Mouse (Mus musculus): ENCODE data around the gene Ttll5. TPM values are rescaled to one million over a fixed set of nuclear protein-coding genes. Genes with fewer than 3 reads are reported as not detected.
A peak's percentile ranks its signal among the peaks of the same experiment; 100 is the strongest.

Ttll5 gene
- 11.9 and 16.1 TPM in 2 replicates for polyA plus RNA-seq (2014; fragmentation: Nextera tagmentation; extraction: Ambion mirVana)

DNA sequence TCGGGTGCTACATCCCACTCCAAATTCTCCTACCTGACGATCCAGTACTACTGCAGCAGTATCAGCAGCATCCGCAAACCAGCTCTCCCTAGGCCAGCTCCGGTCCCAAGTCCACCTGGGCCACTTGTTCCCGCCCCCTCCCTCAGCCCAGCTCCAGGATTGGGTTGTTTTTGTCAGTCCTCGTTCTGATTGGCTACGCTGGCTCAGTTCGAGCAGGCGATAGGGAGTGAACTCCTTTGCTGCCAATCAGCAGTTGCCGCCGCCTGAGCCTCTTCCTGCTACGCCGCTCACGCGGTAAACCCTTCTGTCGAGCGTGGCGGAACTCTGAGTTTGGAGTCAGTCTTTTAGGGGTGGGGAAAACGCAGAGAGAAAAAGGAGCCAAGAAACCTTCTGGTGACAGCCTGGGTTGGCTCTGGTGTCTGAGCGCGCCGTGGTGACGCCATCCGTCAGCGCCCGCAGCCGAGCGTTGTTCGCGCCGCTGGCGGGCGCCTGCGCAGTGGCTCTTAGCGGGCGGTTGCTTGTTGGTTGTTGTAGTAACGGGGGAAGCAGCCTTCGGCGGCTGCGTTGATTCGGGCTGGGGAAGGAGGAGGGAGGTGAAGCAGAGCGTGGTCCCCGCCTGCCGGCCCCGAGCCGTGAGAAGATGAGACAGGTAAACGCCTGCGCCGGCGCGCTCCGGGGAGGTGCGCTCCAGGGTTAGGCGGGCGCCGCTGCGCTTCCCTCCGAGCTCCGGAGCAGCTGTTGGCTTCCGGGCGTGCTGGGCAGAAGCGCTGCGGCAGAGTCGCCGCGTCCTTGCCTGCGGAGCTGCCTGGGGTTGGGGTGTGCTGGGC lies at the start of gene Ttll5, which contains the start of gene Erg28:
Ttll5 (plus strand) TSS at position 222 of the 827 bp plus-strand sequence.
Erg28 (minus strand) TSS at position 113 of the 827 bp plus-strand sequence.
- peak within 1 kb of the TSS; percentile 95 for H3K27ac ChIP-seq (replicated peaks; ENCODE audit: low read depth, low read length)
- peak within 1 kb of the TSS; percentile 73 for H3K9ac ChIP-seq (replicated peaks; ENCODE audit: low read length)
- H3K4me1 ChIP-seq (ENCODE audit: control insufficient read depth, insufficient read depth, low read length), result peaks cover 11% of the 10 kb centered on the region; the same call in 1 of the 2 replicates
- H3K4me3 ChIP-seq (replicated peaks; ENCODE audit: low read depth, low read length), result peak within 1 kb of the TSS; percentile 79
- peak; percentile 97 for DNase-seq
- peak within 1 kb of the TSS; percentile 77 for H3K4me2 ChIP-seq (ENCODE audit: low read length)
- no peaks in the 10 kb centered on the region for H3K9me3 ChIP-seq (ENCODE audit: control insufficient read depth, low read length)
- ATAC-seq (ENCODE audit: low FRiP score, low TSS enrichment), result peak; percentile 98
- under 1% methylated on average over 67 of the region's 67 CpGs for WGBS
- H3K27me3 ChIP-seq (ENCODE audit: control insufficient read depth, insufficient read depth, low read length), result no peaks in the 10 kb centered on the region
- H3K36me3 ChIP-seq (ENCODE audit: control insufficient read depth, insufficient read depth, low read length), result peaks cover 23% of the 10 kb centered on the region

DNA sequence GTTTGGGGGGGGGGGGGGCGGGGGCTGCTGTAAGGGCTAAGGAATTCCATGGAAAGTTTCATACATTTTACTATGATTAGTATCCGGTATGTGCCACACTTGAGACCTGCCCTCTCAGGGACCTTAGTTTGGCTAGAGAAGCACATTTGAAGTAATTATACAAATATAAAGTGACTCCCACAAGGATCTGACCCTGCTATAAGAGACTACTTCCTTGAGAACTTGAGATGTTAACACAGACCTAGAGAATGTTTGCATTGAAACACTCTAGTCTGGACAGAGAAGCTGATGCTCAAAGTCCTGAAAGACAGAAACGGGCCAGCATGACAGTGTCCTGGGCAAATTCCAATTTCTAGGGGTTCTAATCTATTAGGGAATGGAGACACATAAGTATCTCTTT lies 45.5 kb upstream of the Ttll5 start:
- WGBS, result 85% methylated on average over 3 of the region's 3 CpGs
- DNase-seq (no peak), ATAC-seq (ENCODE audit: low FRiP score, low TSS enrichment) (no peak)
- H3K9ac ChIP-seq (replicated peaks; ENCODE audit: low read length), result no peak overlapping the region
- H3K4me3 ChIP-seq (replicated peaks; ENCODE audit: low read depth, low read length), result no peak overlapping the region
- H3K4me2 ChIP-seq (ENCODE audit: low read length), result no peak overlapping the region
- no peak overlapping the region for H3K27ac ChIP-seq (replicated peaks; ENCODE audit: low read depth, low read length)
- H3K36me3 ChIP-seq (ENCODE audit: control insufficient read depth, insufficient read depth, low read length), result no peaks in the 10 kb centered on the region
- H3K9me3 ChIP-seq (ENCODE audit: control insufficient read depth, low read length), result no peaks in the 10 kb centered on the region
- no peaks in the 10 kb centered on the region for H3K4me1 ChIP-seq (ENCODE audit: control insufficient read depth, insufficient read depth, low read length)
- no peaks in the 10 kb centered on the region for H3K27me3 ChIP-seq (ENCODE audit: control insufficient read depth, insufficient read depth, low read length)

DNA sequence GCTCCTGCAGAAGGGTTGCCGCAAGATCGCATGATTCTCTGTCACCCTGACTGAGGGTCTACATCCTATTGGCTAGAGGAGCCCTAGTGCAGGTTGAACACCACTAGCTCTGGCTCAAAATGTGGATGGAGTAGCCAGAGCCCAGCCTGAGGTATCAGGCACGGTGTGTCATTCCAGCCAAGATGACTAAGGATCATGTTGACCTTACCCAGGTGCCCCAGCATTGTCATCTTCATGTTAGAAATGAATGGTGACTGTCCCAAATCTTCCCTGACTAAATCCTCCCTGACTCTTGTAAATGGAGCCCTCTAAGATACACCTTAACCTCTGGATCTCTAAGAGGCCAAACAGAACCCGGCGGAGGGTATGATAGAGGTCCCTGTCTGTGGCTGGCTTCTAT lies 44.8 kb upstream of the Ttll5 start:
- Histone ChIP-seq H3K27ac (replicated peaks; ENCODE audit: low read depth, low read length) (no peak overlapping the region), H3K27me3 (ENCODE audit: control insufficient read depth, insufficient read depth, low read length) (no peaks in the 10 kb centered on the region), H3K4me1 (ENCODE audit: control insufficient read depth, insufficient read depth, low read length) (no peaks in the 10 kb centered on the region), H3K4me2 (ENCODE audit: low read length) (no peak overlapping the region), H3K9ac (replicated peaks; ENCODE audit: low read length) (no peak overlapping the region), H3K9me3 (ENCODE audit: control insufficient read depth, low read length) (no peaks in the 10 kb centered on the region), H3K36me3 (ENCODE audit: control insufficient read depth, insufficient read depth, low read length) (no peaks in the 10 kb centered on the region), H3K4me3 (replicated peaks; ENCODE audit: low read depth, low read length) (no peak overlapping the region)
- 95% methylated on average over 5 of the region's 5 CpGs for WGBS
- DNase-seq (no peak), ATAC-seq (ENCODE audit: low FRiP score, low TSS enrichment) (no peak)

DNA sequence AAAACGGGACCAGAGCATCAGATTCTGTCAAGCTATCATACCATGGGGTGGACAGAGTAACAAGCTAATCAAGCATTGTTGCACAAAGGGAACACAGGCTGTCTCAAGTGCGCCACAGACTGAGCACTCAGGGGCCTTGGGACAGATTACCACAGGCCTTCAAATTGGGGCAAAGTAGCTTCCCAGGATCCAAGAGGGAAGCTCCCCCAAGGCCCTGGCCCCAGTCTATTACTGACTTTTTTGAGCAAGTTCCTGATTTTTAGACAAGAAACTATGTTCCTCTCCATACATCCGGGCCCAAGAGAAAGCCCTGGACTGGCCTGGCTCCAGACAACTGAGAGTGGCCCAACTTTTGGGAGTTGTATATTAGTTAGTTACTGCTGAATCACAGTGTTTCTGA lies 42.9 kb upstream of the Ttll5 start:
- Histone ChIP-seq H3K9me3 (ENCODE audit: control insufficient read depth, low read length) (no peaks in the 10 kb centered on the region), H3K4me2 (ENCODE audit: low read length) (no peak overlapping the region), H3K9ac (replicated peaks; ENCODE audit: low read length) (no peak overlapping the region), H3K4me1 (ENCODE audit: control insufficient read depth, insufficient read depth, low read length) (no peaks in the 10 kb centered on the region), H3K27me3 (ENCODE audit: control insufficient read depth, insufficient read depth, low read length) (no peaks in the 10 kb centered on the region), H3K4me3 (replicated peaks; ENCODE audit: low read depth, low read length) (no peak overlapping the region), H3K36me3 (ENCODE audit: control insufficient read depth, insufficient read depth, low read length) (no peaks in the 10 kb centered on the region), H3K27ac (replicated peaks; ENCODE audit: low read depth, low read length) (no peak overlapping the region)
- ATAC-seq (ENCODE audit: low FRiP score, low TSS enrichment) (no peak), DNase-seq (no peak)
- WGBS, result 77% methylated on average over 3 of the region's 3 CpGs

DNA sequence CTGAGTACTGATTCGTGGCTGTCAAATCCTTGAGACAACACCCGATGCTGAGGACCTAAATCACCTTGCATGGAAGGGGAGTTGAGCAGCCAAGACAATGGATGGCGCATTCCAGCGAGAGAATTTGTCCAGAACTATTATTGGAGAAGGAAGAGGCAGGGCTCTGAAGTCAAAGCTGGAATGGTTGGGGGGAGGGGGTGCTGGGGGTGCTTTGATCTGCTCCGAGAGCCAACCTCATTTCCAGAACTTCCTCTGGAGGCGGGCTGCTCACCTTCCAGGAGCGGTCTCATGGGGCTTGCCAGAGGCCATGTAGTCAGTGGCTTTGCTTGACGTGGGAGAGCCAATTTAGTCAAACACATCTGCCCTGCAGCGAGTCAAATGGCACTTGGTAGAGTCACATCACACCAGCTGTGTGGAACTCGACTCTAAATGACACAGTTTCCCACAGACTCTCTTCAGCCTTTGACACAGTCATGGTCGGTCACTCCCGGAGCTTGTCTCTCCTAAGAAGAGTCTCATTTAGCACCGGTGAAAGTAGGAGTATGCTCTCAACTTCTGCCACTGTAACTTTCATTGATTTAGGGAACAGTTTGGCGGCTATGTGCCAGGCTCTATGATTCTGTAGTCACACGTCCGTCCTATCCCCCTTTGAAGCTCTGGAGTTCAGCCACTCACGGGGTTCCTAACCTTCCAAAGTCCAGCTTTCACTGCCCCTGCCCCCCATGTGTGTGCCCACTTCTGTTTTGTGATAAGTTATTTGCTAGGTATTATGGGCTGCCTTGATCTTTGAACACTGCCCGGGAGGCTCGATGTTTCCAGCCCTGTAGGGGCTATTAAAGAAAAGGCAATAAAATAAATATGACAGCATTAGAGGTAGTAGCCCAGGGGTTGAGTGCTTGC lies 39.3 kb upstream of the Ttll5 start:
- no peak for DNase-seq
- H3K27ac ChIP-seq (replicated peaks; ENCODE audit: low read depth, low read length), result no peak overlapping the region

DNA sequence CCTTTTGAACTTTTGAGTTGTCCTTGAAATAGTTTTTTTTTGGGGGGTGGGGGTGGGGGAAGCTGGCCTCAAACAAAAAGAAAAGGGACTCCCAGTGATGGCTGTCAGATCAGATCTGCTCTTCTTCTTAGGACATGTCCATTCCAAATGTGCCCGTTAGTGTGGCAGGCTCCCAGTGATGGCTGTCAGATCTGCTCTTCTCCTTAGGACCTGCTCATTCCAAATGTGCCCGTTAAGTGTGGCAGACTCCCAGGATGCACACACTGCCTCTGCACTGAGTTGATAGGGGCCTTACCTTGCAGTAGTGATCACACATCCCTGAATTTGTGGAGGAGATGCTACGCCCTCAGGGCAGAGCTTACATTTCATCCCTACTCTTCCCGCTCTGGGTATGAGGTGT lies 32.3 kb upstream of the Ttll5 start:
- WGBS, result 60% methylated on average over 4 of the region's 4 CpGs
- H3K4me2 ChIP-seq (ENCODE audit: low read length), result no peak overlapping the region
- DNase-seq (no peak), ATAC-seq (ENCODE audit: low FRiP score, low TSS enrichment) (no peak)
- H3K4me1 ChIP-seq (ENCODE audit: control insufficient read depth, insufficient read depth, low read length), result no peaks in the 10 kb centered on the region
- H3K9ac ChIP-seq (replicated peaks; ENCODE audit: low read length), result no peak overlapping the region
- H3K36me3 ChIP-seq (ENCODE audit: control insufficient read depth, insufficient read depth, low read length), result no peaks in the 10 kb centered on the region
- H3K27me3 ChIP-seq (ENCODE audit: control insufficient read depth, insufficient read depth, low read length), result no peaks in the 10 kb centered on the region
- no peak overlapping the region for H3K4me3 ChIP-seq (replicated peaks; ENCODE audit: low read depth, low read length)
- no peak overlapping the region for H3K27ac ChIP-seq (replicated peaks; ENCODE audit: low read depth, low read length)
- no peaks in the 10 kb centered on the region for H3K9me3 ChIP-seq (ENCODE audit: control insufficient read depth, low read length)

More for the DNA sequence above, 39.3 kb upstream of the Ttll5 start:
- no peaks in the 10 kb centered on the region for H3K9me3 ChIP-seq (ENCODE audit: control insufficient read depth, low read length)
- WGBS, result 74% methylated on average over 19 of the region's 19 CpGs
- H3K9ac ChIP-seq (replicated peaks; ENCODE audit: low read length), result no peak overlapping the region
- no peaks in the 10 kb centered on the region for H3K27me3 ChIP-seq (ENCODE audit: control insufficient read depth, insufficient read depth, low read length)
- H3K4me3 ChIP-seq (replicated peaks; ENCODE audit: low read depth, low read length), result no peak overlapping the region
- no peaks in the 10 kb centered on the region for H3K4me1 ChIP-seq (ENCODE audit: control insufficient read depth, insufficient read depth, low read length)
- no peak for ATAC-seq (ENCODE audit: low FRiP score, low TSS enrichment)
- H3K4me2 ChIP-seq (ENCODE audit: low read length), result no peak overlapping the region
- no peaks in the 10 kb centered on the region for H3K36me3 ChIP-seq (ENCODE audit: control insufficient read depth, insufficient read depth, low read length)

DNA sequence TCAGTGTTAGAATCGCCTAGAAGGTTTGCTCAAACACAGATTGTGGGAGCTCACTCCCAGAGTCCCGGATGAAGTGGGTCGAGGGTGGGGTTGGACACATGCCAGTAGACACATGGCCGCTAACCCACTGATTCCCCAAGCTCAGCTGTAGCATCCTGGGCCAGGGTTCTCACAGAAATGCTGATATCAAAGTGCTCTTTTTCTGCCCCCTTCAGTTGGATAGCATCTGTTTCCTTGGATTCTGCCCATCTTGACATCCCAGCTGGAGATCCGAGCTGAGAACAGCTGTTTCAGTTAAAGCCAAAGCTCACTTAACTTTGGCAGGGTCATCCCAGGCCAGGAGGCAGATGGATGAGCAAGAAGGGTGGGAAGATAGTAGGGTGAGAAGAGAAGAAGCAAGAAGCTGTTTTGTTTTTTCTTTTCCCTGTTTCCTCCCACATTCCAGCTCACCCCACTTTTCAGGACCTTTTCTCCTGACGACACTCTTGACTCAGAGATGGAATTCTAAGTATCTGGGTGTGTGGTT lies 31.6 kb upstream of the Ttll5 start:
- 82% methylated on average over 6 of the region's 6 CpGs for WGBS
- Histone ChIP-seq H3K36me3 (ENCODE audit: control insufficient read depth, insufficient read depth, low read length) (no peaks in the 10 kb centered on the region), H3K4me1 (ENCODE audit: control insufficient read depth, insufficient read depth, low read length) (no peaks in the 10 kb centered on the region), H3K9me3 (ENCODE audit: control insufficient read depth, low read length) (no peaks in the 10 kb centered on the region), H3K27ac (replicated peaks; ENCODE audit: low read depth, low read length) (no peak overlapping the region), H3K9ac (replicated peaks; ENCODE audit: low read length) (no peak overlapping the region), H3K4me2 (ENCODE audit: low read length) (no peak overlapping the region), H3K27me3 (ENCODE audit: control insufficient read depth, insufficient read depth, low read length) (no peaks in the 10 kb centered on the region), H3K4me3 (replicated peaks; ENCODE audit: low read depth, low read length) (no peak overlapping the region)
- ATAC-seq (ENCODE audit: low FRiP score, low TSS enrichment) (no peak), DNase-seq (peak; percentile 8)

DNA sequence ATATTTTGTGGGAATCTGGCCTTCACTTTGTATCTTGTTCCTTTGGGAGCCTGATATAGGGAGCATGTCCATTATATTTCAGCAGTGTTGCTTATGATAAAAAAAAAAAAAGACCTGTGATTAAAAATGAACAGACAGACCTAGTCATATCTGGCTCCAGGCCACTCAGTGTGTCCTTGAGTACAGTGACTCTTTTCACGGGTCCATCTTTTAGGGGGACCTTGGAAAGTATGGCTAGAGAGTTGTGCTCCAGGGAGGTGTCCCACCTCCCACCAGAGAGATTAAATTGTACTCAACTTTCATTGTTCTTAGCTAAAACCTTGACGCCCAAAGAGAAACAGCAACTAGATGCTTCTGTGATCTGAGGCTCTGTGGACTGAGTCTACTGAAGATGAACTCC lies 30.4 kb upstream of the Ttll5 start:
- H3K4me1 ChIP-seq (ENCODE audit: control insufficient read depth, insufficient read depth, low read length), result no peaks in the 10 kb centered on the region
- no peaks in the 10 kb centered on the region for H3K36me3 ChIP-seq (ENCODE audit: control insufficient read depth, insufficient read depth, low read length)
- no peaks in the 10 kb centered on the region for H3K27me3 ChIP-seq (ENCODE audit: control insufficient read depth, insufficient read depth, low read length)
- H3K4me3 ChIP-seq (replicated peaks; ENCODE audit: low read depth, low read length), result no peak overlapping the region
- H3K27ac ChIP-seq (replicated peaks; ENCODE audit: low read depth, low read length), result no peak overlapping the region
- H3K4me2 ChIP-seq (ENCODE audit: low read length), result no peak overlapping the region
- H3K9me3 ChIP-seq (ENCODE audit: control insufficient read depth, low read length), result no peaks in the 10 kb centered on the region
- WGBS, result 79% methylated on average over 2 of the region's 2 CpGs
- H3K9ac ChIP-seq (replicated peaks; ENCODE audit: low read length), result no peak overlapping the region
- DNase-seq (no peak), ATAC-seq (ENCODE audit: low FRiP score, low TSS enrichment) (no peak)

Data from midbrain, embryonic 14.5 days (tissue).